Mouse (Mus musculus): ENCODE data around the gene Ankrd23.

- TF ChIP-seq CTCF (IDR thresholded peaks at IDR 0.05): no peak
- TF ChIP-seq POLR2A (IDR thresholded peaks at IDR 0.05; ENCODE audit: insufficient read depth, low read depth, low read length): no peak
- no peak for TF ChIP-seq EP300 (IDR thresholded peaks at IDR 0.05; ENCODE audit: insufficient read depth, low read depth, low read length)
Measured at GRCm38 (mm10) chr1:36519626-36520025, 17.1 kb downstream of the Ankrd23 start.
